Mouse (Mus musculus): ENCODE data around the gene Kri1.
"Not testable (repeated sequence)": the region's sequence is repeated elsewhere in the genome, so short reads cannot be mapped to it uniquely, and the experiment has no call there.

DNA sequence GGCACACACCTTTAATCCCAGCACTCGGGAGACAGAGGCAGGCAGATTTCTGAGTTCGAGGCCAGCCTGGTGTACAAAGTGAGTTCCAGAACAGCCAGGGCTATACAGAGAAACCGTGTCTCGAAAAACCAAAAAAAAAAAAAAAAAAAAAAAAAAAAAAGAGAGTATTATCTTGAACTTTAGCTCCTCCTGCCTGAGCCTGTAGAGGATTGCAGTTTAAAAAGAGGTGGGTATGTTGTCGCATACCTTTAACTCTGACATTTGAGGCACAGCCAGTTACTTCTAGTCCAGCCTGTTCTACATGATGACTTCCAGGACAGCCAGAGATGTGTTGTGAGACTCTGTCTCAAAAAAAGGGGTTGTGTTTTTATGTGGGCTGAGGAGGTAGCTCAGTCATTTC is 18.2 kb downstream of the Kri1 start:
- TF ChIP-seq CTCF, EP300 (IDR thresholded peaks at IDR 0.05): not testable (repeated sequence)

All from lung, postnatal 0 days (tissue).